Mouse (Mus musculus): Measurements from ENCODE around the gene Tmem213.

DNA sequence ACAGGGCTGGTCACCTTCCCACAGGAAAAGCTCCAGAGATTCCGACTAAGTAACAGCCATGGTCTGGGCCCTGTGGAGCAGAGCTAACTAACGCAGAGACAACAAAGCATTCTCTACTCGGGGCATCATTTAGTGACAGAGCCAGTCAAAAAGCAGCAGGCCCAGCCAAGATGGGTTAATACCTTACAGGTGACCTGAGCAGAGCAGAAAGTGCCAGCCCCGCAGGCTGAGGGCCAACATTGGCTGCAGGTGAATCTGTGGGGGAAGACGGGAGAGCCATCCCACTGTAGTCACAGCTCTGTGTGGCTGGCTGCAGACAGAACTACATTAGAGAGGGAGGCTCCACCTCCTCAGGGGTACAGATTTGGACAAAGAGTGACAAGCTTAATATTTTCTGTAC is 38.2 kb downstream of the Tmem213 start:
- TF ChIP-seq CTCF (IDR thresholded peaks at IDR 0.05; ENCODE audit: low read depth), result no peak
- TF ChIP-seq EP300 (IDR thresholded peaks at IDR 0.05; ENCODE audit: low read depth), result no peak
